Mouse (Mus musculus) stomach, embryonic 14.5 days (tissue): Measurements from ENCODE around the gene Gins1. TPM values are rescaled to one million over a fixed set of nuclear protein-coding genes. Genes with fewer than 3 reads are reported as not detected.

Source experiments
- ATAC-seq: fragments of 200-750 bp; cut with Nextera tagmentation; 2 replicates; pipeline ENCODE4 v1.8.0; 2017; ENCODE audit warnings: low read depth, moderate TSS enrichment; ENCODE audit not compliant: insufficient number of reproducible peaks, insufficient read depth, low FRiP score
- H3K27ac ChIP-seq: fragments of 300-500 bp; sonication (generic); 2 replicates; pipeline ENCODE4 v1.5.1; 2014; ENCODE audit warnings: mild to moderate bottlenecking, low read length, moderate library complexity, mixed read lengths
- H3K27me3 ChIP-seq: fragments of 300-500 bp; sonication (generic); 2 replicates; pipeline ENCODE4 v1.6.1; 2014; ENCODE audit warnings: low read length, control low read depth, mixed read lengths; ENCODE audit not compliant: control insufficient read depth, insufficient read depth
- H3K36me3 ChIP-seq: fragments of 300-500 bp; sonication (generic); 2 replicates; pipeline ENCODE4 v1.6.1; 2014; ENCODE audit warnings: mild to moderate bottlenecking, control low read depth, low read length, moderate library complexity, mixed read lengths; ENCODE audit not compliant: control insufficient read depth, insufficient read depth
- H3K4me1 ChIP-seq: fragments of 300-500 bp; sonication (generic); 2 replicates; pipeline ENCODE4 v1.6.1; 2014; ENCODE audit warnings: low read length, control low read depth, mixed read lengths; ENCODE audit not compliant: control insufficient read depth, insufficient read depth
- H3K4me2 ChIP-seq: fragments of 300-500 bp; sonication (generic); replicated peaks from 2 replicates; pipeline ENCODE4 v1.6.1; 2014; ENCODE audit warnings: low read depth, low read length, control low read depth
- H3K4me3 ChIP-seq: fragments of 300-500 bp; sonication (generic); 2 replicates; pipeline ENCODE4 v1.5.1; 2014; ENCODE audit warnings: low read depth, low read length, control low read depth
- H3K9ac ChIP-seq: fragments of 300-500 bp; sonication (generic); replicated peaks from 2 replicates; pipeline ENCODE4 v1.6.1; 2014; ENCODE audit warnings: low read depth, mild to moderate bottlenecking, control low read depth, low read length, moderate library complexity, mixed read lengths
- H3K9me3 ChIP-seq: fragments of 300-500 bp; sonication (generic); 2 replicates; pipeline ENCODE4 v1.6.1; 2016; ENCODE audit warnings: low read depth, low read length, control low read depth; ENCODE audit not compliant: control insufficient read depth
- WGBS: fragments of 180-500 bp; shearing (Covaris S2); extraction: QIAGEN DNeasy Blood & Tissue Kit; methylation state at CpG from one replicate; pipeline ENCODE4 v1.1.7; 2014; 5-methylcytosine and 5-hydroxymethylcytosine counted together
- polyA plus RNA-seq: library from polyadenylated mRNA; unstranded; fragments of >200 nt; fragmentation: Nextera tagmentation; extraction: Ambion mirVana; gene quantifications from 2 replicates; pipeline ENCODE4 v1.2.1, GENCODE M21; 2014

The Gins1 gene
- polyA plus RNA-seq, 1 experiment from 2014 or later: 44.8 TPM

DNA sequence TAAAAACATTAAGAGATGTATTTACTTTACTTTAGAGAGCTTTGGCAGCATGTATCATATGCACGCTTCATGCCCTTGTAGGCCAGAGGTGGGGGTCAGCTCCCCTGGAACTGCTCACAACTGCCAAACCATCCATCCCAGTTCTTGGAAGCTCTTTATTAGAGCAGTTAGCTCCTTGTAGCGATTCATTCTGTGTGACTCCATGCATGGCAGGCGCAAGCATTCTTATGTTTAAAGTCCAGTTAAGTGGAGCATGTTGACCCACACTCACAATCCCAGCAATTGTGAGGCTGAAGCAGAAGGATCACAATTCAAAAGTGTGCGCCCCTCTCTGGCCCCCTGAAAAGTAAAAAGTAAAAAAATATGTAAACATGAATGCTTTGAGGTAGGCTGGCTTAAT, 27.6 kb upstream of the Gins1 start:
- Histone ChIP-seq H3K4me1 (no peaks in the 10 kb centered on the region), H3K36me3 (no peaks in the 10 kb centered on the region), H3K27ac (no peak overlapping the region), H3K9ac (no peak overlapping the region), H3K27me3 (no peaks in the 10 kb centered on the region), H3K4me2 (no peak overlapping the region), H3K9me3 (no peaks in the 10 kb centered on the region), H3K4me3 (no peak overlapping the region)
- 80% methylated on average over 4 of the region's 4 CpGs for WGBS
- no peak for ATAC-seq

DNA sequence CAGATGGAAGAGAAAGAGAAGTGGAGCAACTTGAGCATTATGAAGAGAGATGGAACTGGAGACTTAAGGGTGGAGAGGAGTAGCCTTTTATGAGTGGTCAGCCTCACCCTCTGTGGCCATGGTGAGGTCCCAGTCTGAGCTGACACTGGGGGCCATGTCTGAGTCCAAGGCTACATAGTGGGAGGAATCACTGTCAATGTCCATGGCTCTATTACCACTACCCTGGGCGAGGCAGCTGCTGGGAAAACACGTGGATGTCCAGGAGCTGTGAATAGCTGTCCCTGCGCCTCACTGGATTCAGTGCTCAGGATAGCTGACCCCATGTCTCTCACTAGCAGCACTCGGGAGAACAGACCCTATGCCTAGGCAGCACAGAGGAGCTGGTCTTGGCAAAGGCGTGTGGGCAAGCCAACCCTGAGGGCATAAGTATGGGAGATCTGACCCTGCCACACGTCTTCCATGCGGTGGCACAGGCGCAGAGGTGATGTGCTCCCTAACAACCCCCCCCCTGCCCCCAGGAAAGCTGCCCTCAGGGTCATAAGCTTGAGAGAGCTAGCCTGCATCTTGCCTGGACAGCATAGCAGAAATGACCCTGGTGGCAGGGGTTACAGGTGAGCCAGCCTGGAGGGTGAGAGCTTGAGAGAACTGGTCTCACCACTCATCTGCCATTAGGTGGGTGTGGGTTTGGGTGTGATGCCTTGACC, 21.0 kb upstream of the Gins1 start:
- Histone ChIP-seq H3K9ac (no peak overlapping the region), H3K27me3 (no peaks in the 10 kb centered on the region), H3K27ac (no peak overlapping the region), H3K4me1 (no peaks in the 10 kb centered on the region), H3K4me2 (no peak overlapping the region), H3K36me3 (no peaks in the 10 kb centered on the region), H3K4me3 (no peak overlapping the region), H3K9me3 (no peaks in the 10 kb centered on the region)
- 0 out of 2 replicates have a peak, but pooled peaks have one; percentile 37 for ATAC-seq
- WGBS: 91% methylated on average over 8 of the region's 8 CpGs

DNA sequence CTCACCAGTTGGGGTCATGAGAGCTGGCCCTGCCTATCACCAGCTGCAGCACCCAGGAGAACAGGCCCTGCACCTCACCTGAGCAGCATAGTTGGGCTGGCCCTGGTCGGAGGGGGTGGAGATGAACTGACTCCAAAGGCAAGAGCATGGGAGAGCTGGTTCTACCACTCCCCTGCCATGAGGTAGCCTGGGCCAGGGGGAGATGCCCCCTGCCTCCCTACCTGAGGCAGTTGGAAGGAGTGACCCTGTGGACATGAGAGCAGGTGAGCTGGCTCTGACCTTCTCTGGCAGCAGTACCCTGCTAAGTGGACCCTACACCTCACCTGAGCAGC, 20.5 kb upstream of the Gins1 start:
- no peaks in the 10 kb centered on the region for H3K9me3 ChIP-seq
- ATAC-seq: 0 out of 2 replicates have a peak, but pooled peaks have one; percentile 18
- H3K27ac ChIP-seq: no peak overlapping the region
- H3K9ac ChIP-seq: no peak overlapping the region
- no peaks in the 10 kb centered on the region for H3K4me1 ChIP-seq
- H3K36me3 ChIP-seq: no peaks in the 10 kb centered on the region
- H3K27me3 ChIP-seq: no peaks in the 10 kb centered on the region
- no peak overlapping the region for H3K4me2 ChIP-seq
- WGBS: 80% methylated on average over 1 of the region's 1 CpGs
- no peak overlapping the region for H3K4me3 ChIP-seq

DNA sequence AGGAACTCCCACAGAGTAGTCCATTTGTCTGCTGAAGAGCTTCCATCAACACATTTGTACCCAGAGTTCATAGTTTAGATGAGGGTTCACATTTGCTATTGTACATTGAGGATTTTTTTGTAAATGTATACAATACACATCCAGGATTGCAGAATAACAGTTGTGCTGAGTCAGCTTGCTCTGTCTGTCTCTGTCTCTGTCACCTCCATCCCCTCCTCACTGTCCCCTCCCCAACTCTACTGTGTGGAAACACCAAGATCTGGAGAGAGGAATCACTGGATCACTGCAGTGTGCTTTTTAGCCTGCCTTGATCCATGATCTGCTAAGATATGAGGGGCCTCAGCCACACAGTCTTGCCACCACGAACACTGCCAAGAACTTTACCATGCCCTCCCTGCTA, 19.4 kb upstream of the Gins1 start:
- Histone ChIP-seq H3K4me1 (no peaks in the 10 kb centered on the region), H3K9ac (no peak overlapping the region), H3K9me3 (no peaks in the 10 kb centered on the region), H3K4me2 (no peak overlapping the region), H3K4me3 (no peak overlapping the region), H3K27me3 (no peaks in the 10 kb centered on the region), H3K27ac (no peak overlapping the region), H3K36me3 (no peaks in the 10 kb centered on the region)
- WGBS: 81% methylated on average over 1 of the region's 1 CpGs
- no peak for ATAC-seq

DNA sequence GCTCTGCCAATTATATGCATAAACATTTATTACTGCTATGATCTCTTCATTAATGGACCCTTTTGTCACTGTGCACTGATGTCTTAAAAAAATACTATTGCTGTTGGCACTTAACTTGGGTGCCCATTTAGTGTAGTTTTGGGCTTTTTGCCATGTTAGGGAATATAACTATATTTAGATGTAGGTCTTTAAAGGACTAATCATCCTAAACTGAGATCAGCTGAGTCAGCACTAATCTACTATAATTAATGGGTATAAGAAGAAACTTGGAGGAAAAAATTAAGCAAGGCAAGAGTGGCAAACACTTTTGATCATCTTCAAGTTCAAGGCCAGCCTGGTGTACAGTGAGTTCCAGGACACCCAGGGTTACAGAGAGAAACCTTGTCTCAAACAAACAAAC, 18.9 kb upstream of the Gins1 start:
- ATAC-seq: no peak

DNA sequence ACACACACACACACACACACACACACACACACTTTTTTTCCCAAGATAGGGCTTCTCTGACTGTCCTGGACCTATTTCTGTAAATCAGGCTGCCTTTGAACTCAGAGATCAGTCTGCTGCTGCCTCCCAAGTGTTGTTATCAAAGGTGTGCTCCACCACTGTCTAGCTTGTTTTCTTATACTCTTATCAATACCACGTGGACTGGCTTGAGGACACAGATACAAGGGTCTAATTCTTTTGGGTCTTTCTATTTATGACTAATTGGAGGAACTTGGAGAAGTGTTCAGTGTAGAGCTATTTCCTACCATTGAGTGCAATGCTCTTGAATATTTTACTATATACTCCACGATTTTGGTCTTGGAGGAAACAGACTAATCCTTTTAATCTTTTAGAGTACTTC, 17.8 kb upstream of the Gins1 start:
- Histone ChIP-seq H3K9me3 (no peaks in the 10 kb centered on the region), H3K36me3 (no peaks in the 10 kb centered on the region), H3K9ac (no peak overlapping the region), H3K27me3 (no peaks in the 10 kb centered on the region), H3K4me1 (no peaks in the 10 kb centered on the region), H3K4me3 (no peak overlapping the region), H3K27ac (no peak overlapping the region), H3K4me2 (no peak overlapping the region)
- WGBS: 79% methylated on average over 2 of the region's 2 CpGs
- no peak for ATAC-seq

More for the DNA sequence above, 18.9 kb upstream of the Gins1 start:
- no peak overlapping the region for H3K9ac ChIP-seq
- no peak overlapping the region for H3K4me2 ChIP-seq
- no peak overlapping the region for H3K27ac ChIP-seq
- no peaks in the 10 kb centered on the region for H3K36me3 ChIP-seq
- H3K4me3 ChIP-seq: no peak overlapping the region
- no peaks in the 10 kb centered on the region for H3K9me3 ChIP-seq
- H3K27me3 ChIP-seq: no peaks in the 10 kb centered on the region
- H3K4me1 ChIP-seq: no peaks in the 10 kb centered on the region

DNA sequence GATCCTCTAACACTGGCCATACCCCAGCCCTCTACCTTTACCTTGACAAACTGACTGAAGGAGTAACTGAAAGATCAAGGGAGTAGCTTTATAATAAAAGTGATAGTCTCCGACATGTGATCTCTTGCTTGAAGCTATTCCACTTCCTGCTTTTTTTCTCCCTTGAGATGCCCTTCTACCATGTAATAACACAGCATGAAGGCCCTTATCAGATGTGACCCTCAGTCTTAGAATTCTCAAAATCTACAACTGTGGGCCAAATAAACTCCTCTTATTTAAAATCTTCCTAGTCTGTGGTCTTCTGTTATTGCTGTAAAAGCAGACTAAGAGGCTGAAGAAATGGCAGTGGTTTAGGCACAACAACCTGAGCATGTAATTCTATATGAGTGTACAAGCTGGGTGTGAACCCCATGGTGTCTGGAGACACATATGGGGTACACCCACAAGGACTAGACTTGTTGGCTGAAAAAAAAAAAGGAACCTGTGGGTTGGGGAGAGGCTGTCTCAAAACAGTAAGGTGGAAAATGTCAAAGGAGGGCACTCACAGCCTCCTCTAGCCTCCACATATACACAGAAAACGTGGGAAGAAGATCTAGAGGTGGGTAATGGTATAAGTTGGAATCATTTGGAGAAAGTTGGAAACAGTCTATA, 10.5 kb upstream of the Gins1 start:
- Histone ChIP-seq H3K27ac (no peak overlapping the region), H3K9me3 (no peaks in the 10 kb centered on the region), H3K27me3 (no peaks in the 10 kb centered on the region), H3K4me2 (no peak overlapping the region), H3K36me3 (no peaks in the 10 kb centered on the region), H3K4me3 (no peak overlapping the region), H3K9ac (no peak overlapping the region), H3K4me1 (no peaks in the 10 kb centered on the region)
- ATAC-seq: no peak
- WGBS: 87% methylated on average over 2 of the region's 2 CpGs

DNA sequence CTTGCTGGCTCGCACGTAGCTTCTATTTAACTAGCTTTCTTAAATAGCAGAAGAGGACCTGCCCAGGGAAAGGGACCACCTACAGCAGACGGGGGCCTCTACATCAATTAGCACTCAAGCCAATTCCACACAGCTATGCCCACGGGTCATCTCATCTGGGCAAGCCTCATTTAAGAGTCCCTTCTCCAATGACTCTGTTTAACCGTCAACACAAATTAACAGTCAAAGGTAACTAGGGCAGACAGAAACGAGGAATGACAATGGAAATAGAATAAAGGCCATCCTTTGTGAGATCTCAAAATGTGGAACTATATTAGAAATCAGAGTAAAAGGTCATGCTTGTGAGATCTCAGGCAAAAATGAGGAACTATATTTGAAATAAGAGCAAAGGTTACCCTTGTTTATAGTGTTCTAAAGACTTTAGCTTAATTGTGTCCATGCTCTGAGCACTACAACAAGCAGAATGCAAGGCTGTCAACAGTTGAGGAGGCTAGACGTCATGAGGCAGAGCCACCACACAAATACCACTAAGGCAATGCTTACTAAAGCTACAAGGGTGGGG, 9.4 kb upstream of the Gins1 start:
- WGBS: 84% methylated on average over 7 of the region's 7 CpGs
- Histone ChIP-seq H3K9ac (no peak overlapping the region), H3K9me3 (no peaks in the 10 kb centered on the region), H3K27ac (no peak overlapping the region), H3K4me1 (no peaks in the 10 kb centered on the region), H3K27me3 (no peaks in the 10 kb centered on the region), H3K4me3 (no peak overlapping the region), H3K36me3 (no peaks in the 10 kb centered on the region), H3K4me2 (no peak overlapping the region)
- no peak for ATAC-seq
